Mouse (Mus musculus) heart, adult 2 months (tissue): ENCODE results near the gene Ddx23. TPM values are rescaled to one million over a fixed set of nuclear protein-coding genes. Genes with fewer than 3 reads are reported as not detected.

Experiments used
- DNase-seq, 2 experiments: peaks; one replicate each; pipeline ENCODE4 v3.0.0; 2021
- H3K27ac ChIP-seq: fragments of 200-600 bp; 2 replicates; pipeline ENCODE4 v1.8.1; 2022
- H3K27me3 ChIP-seq: fragments of 200-500 bp; 2 replicates; pipeline ENCODE4 v1.6.1; 2012; ENCODE audit warnings: mild to moderate bottlenecking, low read length, inconsistent platforms, mixed read lengths; ENCODE audit not compliant: control insufficient read depth, insufficient read depth
- H3K36me3 ChIP-seq: fragments of 200-500 bp; 2 replicates; pipeline ENCODE4 v1.6.1; 2012; ENCODE audit warnings: low read length, inconsistent platforms; ENCODE audit not compliant: control insufficient read depth, insufficient read depth
- H3K4me1 ChIP-seq: fragments of 200-500 bp; 2 replicates; pipeline ENCODE4 v1.6.1; 2011; ENCODE audit warnings: low read length; ENCODE audit not compliant: control insufficient read depth, insufficient read depth
- H3K4me3 ChIP-seq: fragments of 200-600 bp; 2 replicates; pipeline ENCODE4 v1.8.1; 2022
- H3K79me2 ChIP-seq: fragments of 200-500 bp; replicated peaks from 2 replicates; pipeline ENCODE4 v1.6.1; 2012; ENCODE audit warnings: mild to moderate bottlenecking, inconsistent platforms, low read length, moderate library complexity, mixed read lengths; ENCODE audit not compliant: control insufficient read depth, insufficient read depth
- H3K9ac ChIP-seq: fragments of 200-500 bp; 2 replicates; pipeline ENCODE4 v1.6.1; 2012; ENCODE audit warnings: low read depth, mild to moderate bottlenecking, control low read depth, inconsistent platforms, low read length, mixed read lengths
- CTCF ChIP-seq: fragments of 200-600 bp; IDR thresholded peaks from 2 replicates; pipeline ENCODE4 v1.8.1; 2022; ENCODE audit warnings: antibody characterized with exemption, mild to moderate bottlenecking, moderate library complexity
- EP300 ChIP-seq: fragments of 200-500 bp; IDR thresholded peaks from 2 replicates; pipeline ENCODE4 v1.6.1; 2011; ENCODE audit warnings: low read depth, low read length, control low read depth; ENCODE audit not compliant: insufficient read depth
- POLR2A ChIP-seq: fragments of 200-500 bp; IDR thresholded peaks from 2 replicates; pipeline ENCODE4 v1.6.1; 2011; ENCODE audit warnings: mild to moderate bottlenecking, low read depth, low read length, control low read depth; ENCODE audit not compliant: insufficient read depth
- WGBS: fragments of 180-500 bp; shearing (Covaris S2); methylation state at CpG from one replicate; pipeline ENCODE4 v1.1.7; 2018; 5-methylcytosine and 5-hydroxymethylcytosine counted together
- intact Hi-C: fragments of 180-260 bp; cut with DNase I; formaldehyde crosslinking; loops from one replicate; pipeline ENCODE4 v1.15.1; 2025
- polyA plus RNA-seq: library from polyadenylated mRNA; depleted of rRNA; stranded (reverse); fragments of >200 nt; gene quantifications from 2 replicates; pipeline ENCODE4 v1.2.3, GENCODE M21; 2012
- total RNA-seq, 2 experiments: library from RNA; stranded (reverse); gene quantifications; 2 replicates each; pipeline ENCODE4 v1.2.3; 2021

Ddx23 gene
- total and polyA plus RNA-seq, 3 experiments = 18.9 to 55.4 (median 47.9) TPM

DNA sequence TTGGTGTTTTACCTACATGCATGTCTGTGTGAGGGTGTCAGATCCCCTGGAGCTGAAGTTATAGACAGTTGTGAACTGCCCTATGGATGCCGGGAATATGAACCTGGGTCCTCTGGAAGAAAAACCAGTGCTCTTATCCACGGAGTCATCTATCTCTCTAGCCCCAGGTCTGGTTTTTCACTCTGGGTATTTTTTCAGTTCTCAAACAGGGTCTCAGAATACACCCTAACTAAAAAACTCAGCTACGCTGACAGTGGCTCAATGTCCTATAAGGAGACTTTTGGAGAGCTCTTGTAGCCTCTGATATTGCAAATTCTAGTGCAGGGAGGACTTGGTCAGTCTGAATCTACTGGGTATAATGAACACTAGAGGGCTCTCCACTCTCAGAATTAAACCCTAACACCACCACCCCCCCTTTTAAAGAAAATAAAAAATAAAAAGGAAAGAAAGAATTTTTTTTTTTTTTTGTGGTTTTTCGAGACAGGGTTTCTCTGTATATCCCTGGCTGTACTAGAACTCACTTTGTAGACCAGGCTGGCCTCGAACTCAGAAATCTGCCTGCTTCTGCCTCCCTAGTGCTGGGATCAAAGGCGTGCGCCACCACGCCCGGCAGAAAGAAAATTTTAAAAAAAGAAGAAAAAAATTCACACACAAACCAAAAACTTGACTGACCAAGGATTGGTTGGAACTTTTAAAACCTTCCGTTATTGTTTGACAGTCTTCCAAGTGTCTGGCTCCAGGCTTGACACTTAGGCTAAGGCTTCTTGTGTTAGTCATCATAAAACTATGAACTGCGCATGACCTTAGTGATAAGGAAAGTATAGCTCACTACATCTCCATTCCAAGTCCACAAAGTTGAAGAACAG lies 1.6 kb upstream of the Ddx23 start:
- Histone ChIP-seq H3K4me3 (no peak overlapping the region), H3K79me2 (no peaks in the 10 kb centered on the region), H3K27ac (no peak overlapping the region), H3K4me1 (no peaks in the 10 kb centered on the region), H3K36me3 (no peaks in the 10 kb centered on the region), H3K9ac (no peak overlapping the region), H3K27me3 (no peaks in the 10 kb centered on the region)
- intact Hi-C loops = loop anchor here (1.0 to 2.0 kb wide), 2 partner anchors 35 to 133 kb away; no protein-coding TSS in a partner anchor
- no peak for DNase-seq
- TF ChIP-seq POLR2A (no peak), CTCF (peak; percentile 81)
- 60% methylated on average over 11 of the region's 11 CpGs for WGBS

DNA sequence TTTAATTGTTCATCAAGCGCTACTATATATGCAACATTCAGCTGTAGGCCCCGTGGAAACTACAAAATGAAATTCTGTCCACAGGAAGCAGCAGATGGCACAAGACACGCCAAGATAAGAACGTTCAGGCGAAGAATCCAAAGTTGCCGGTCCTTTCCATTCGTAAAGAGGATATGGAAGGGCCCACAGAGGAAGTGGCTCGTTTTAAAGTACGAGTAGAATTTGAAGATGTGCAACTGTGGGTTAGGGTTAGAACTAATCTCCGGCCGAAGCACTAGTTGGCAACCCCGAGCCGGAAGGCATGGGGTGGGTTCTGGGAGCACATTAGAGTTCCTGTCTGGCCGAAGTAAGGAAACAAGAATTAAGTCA lies 512 bp downstream of the Ddx23 start:
- under 1% methylated on average over 14 of the region's 14 CpGs for WGBS
- Histone ChIP-seq H3K9ac (peak overlapping the region; percentile 93), H3K4me1 (no peaks in the 10 kb centered on the region), H3K79me2 (no peaks in the 10 kb centered on the region), H3K27me3 (no peaks in the 10 kb centered on the region), H3K27ac (peak overlapping the region; percentile 98), H3K36me3 (no peaks in the 10 kb centered on the region), H3K4me3 (peak overlapping the region; percentile 89)
- intact Hi-C loops = no loop called here
- no peak for TF ChIP-seq CTCF
- TF ChIP-seq POLR2A = no peak
- TF ChIP-seq EP300 = no peak
- DNase-seq = no peak

GRCm38 (mm10) chr15:98656982-98657751 lies 5.5 kb downstream of the Ddx23 start:
- no peaks in the 10 kb centered on the region for H3K36me3 ChIP-seq
- no peaks in the 10 kb centered on the region for H3K27me3 ChIP-seq
- H3K4me3 ChIP-seq = no peak overlapping the region
- no peaks in the 10 kb centered on the region for H3K79me2 ChIP-seq
- H3K4me1 ChIP-seq = no peaks in the 10 kb centered on the region
- no peak overlapping the region for H3K27ac ChIP-seq
- intact Hi-C loops = no loop called here
- 88% methylated on average over 15 of the region's 15 CpGs for WGBS
- H3K9ac ChIP-seq = no peak overlapping the region
- no peak for DNase-seq
- no peak for TF ChIP-seq POLR2A
- peak; percentile 22; the same call in 1 of the 2 replicates for TF ChIP-seq CTCF
- TF ChIP-seq EP300 = no peak

DNA sequence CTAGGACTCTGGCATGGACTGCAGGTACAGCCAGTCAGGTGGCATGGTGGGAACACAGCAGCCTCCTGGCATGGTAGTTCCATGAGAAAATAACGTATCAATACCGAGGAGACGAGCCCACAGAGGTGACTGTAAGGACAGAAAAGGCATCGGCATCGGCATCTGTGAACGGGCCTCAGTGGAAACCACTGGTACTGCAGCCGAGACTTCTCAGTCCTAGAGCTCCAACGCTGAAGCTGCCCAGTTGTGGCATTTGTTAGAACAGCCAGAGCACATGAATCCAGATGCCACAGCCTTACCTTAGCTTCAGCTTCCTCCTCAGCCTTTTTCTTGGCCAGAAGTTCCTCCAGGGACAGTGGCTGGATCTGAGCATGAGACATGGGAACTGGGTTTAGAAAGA lies 10.5 kb downstream of the Ddx23 start:
- Histone ChIP-seq H3K9ac (no peak overlapping the region), H3K27me3 (no peaks in the 10 kb centered on the region), H3K27ac (no peak overlapping the region), H3K4me3 (no peak overlapping the region), H3K36me3 (no peaks in the 10 kb centered on the region), H3K4me1 (no peaks in the 10 kb centered on the region), H3K79me2 (no peaks in the 10 kb centered on the region)
- intact Hi-C loops = no loop called here
- WGBS = 87% methylated on average over 8 of the region's 8 CpGs
- TF ChIP-seq CTCF (no peak), POLR2A (no peak), EP300 (no peak)
- DNase-seq = no peak

DNA sequence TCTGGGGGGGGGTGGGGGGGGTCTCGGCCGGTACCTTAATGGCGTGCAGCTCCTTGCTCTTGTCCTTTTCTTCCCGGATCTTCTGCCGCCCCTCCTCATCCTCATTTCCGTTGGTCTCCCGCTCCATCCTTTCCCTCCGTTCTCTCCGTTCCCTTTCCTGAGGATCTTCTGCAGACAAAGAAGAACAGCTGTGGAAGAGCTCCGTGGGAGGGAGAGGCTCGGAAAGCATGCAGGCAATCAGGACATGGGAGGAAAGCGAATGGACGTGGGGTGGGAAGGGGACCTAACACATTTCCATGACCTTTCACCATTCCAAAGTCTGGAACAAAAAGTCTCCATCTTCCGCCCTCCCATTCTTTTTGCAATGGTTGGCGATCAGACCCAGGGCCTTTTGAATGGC lies 11.3 kb downstream of the Ddx23 start:
- no peak for TF ChIP-seq CTCF
- no peak for TF ChIP-seq POLR2A
- no peak for TF ChIP-seq EP300
- no peak overlapping the region for H3K4me3 ChIP-seq
- intact Hi-C loops = no loop called here
- no peaks in the 10 kb centered on the region for H3K79me2 ChIP-seq
- H3K9ac ChIP-seq = no peak overlapping the region
- no peak overlapping the region for H3K27ac ChIP-seq
- H3K4me1 ChIP-seq = no peaks in the 10 kb centered on the region
- 90% methylated on average over 15 of the region's 15 CpGs for WGBS
- DNase-seq = no peak
- H3K36me3 ChIP-seq = no peaks in the 10 kb centered on the region
- H3K27me3 ChIP-seq = no peaks in the 10 kb centered on the region

DNA sequence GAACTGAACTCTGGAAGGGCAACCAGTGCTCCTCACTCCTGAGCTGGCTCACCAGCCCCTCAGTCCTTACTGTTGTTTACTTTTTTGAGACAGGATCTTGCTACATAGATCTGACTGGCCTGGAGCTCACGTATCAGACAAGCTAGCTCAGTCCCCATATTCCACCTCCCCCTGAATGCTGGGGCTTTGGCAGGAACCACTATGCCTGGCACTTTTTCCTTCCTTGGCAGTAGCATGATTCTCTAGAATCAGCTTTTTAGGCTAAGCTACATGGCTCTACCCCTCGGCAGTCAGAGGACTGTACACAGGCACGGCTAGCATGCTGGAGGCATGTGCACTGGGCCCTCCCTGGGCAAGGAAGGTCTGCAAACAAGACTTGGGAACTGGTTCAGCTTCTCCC lies 14.6 kb downstream of the Ddx23 start:
- no peaks in the 10 kb centered on the region for H3K79me2 ChIP-seq
- H3K36me3 ChIP-seq = no peaks in the 10 kb centered on the region
- DNase-seq = no peak
- no peak overlapping the region for H3K4me3 ChIP-seq
- 86% methylated on average over 3 of the region's 3 CpGs for whole genome bisulfite sequencing
- no peak for TF ChIP-seq POLR2A
- TF ChIP-seq CTCF = no peak
- TF ChIP-seq EP300 = no peak
- no peak overlapping the region for H3K27ac ChIP-seq
- intact Hi-C loops = no loop called here
- no peaks in the 10 kb centered on the region for H3K4me1 ChIP-seq
- no peak overlapping the region for H3K9ac ChIP-seq
- H3K27me3 ChIP-seq = no peaks in the 10 kb centered on the region
